Mouse (Mus musculus) spleen, adult 2 months (tissue): ENCODE results near the gene Mapt.

Experiments
- CTCF ChIP-seq: fragments of 200-500 bp; IDR thresholded peaks from 2 replicates; pipeline ENCODE4 v1.5.1; 2011; ENCODE audit warnings: mild to moderate bottlenecking, inconsistent platforms; ENCODE audit not compliant: insufficient read depth, insufficient read length, insufficient replicate concordance; ENCODE audit errors: extremely low read depth
- POLR2A ChIP-seq: fragments of 200-500 bp; IDR thresholded peaks from 2 replicates; pipeline ENCODE4 v1.6.1; 2011; ENCODE audit warnings: low read depth, low read length, inconsistent platforms

DNA sequence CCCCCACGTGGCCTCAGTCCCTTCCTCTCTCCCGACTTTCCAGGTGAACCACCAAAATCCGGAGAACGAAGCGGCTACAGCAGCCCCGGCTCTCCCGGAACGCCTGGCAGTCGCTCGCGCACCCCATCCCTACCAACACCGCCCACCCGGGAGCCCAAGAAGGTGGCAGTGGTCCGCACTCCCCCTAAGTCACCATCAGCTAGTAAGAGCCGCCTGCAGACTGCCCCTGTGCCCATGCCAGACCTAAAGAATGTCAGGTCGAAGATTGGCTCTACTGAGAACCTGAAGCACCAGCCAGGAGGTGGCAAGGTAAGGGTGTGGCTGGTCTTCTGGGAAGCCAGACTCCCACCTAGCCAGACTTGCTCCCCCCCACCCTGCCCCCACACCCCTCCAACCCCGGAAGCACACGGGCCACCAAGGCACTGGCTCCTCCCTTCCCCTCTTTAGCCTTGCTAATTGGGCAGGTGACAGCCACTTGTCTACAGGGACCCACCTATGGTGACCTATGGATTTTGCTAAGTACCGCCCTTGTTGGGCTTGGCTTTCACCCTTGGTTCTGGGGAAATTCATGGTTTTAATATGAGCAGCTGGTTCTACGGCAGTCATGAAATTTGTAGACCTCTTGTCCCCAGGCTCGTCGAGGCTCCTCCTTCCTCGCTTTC is 79.2 kb downstream of the Mapt start:
- TF ChIP-seq POLR2A (no peak), CTCF (no peak)
